Mouse (Mus musculus): Measurements from ENCODE around the gene Stim1. TPM values are rescaled to one million over a fixed set of nuclear protein-coding genes. Genes with fewer than 3 reads are reported as not detected.

The Stim1 gene
- polyA plus RNA-seq, 1 experiment from 2014 or later = 12.1 TPM

DNA sequence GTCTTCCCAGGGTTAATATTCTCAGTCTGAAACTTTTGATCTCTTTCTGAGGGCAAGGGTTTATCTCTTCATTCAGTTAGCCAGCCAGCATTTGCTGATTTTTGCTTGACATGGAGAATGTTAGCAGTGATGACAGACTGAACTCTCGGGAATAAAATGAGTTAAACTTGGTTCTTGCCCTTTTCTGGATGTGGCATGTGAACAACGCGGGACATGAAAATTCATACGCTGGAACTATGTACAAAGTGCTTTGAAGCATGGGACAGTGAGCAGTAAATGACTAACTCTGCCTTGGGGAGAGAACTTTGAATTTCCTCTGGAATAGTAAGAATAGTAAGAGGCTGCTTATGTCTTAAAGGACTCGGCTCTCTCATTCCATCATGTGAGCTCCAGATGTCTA is 81.6 kb downstream of the Stim1 start:
- no peaks in the 10 kb centered on the region for H3K4me1 ChIP-seq (ENCODE audit: control insufficient read depth, insufficient read depth, low read length)
- no peaks in the 10 kb centered on the region for H3K36me3 ChIP-seq (ENCODE audit: control insufficient read depth, insufficient read depth, low read length)
- no peak overlapping the region for H3K4me3 ChIP-seq (ENCODE audit: low read depth, low read length)
- no peak for ATAC-seq (ENCODE audit: low read depth)
- WGBS = 85% methylated on average over 5 of the region's 5 CpGs
- no peaks in the 10 kb centered on the region for H3K27me3 ChIP-seq (ENCODE audit: control insufficient read depth, insufficient read depth, low read length)
- no peak overlapping the region for H3K9ac ChIP-seq (replicated peaks; ENCODE audit: low read depth, low read length)
- H3K9me3 ChIP-seq (ENCODE audit: control insufficient read depth, low read length) = no peaks in the 10 kb centered on the region
- no peak overlapping the region for H3K4me2 ChIP-seq (ENCODE audit: low read depth, low read length)
- H3K27ac ChIP-seq (ENCODE audit: low read depth, low read length) = no peak overlapping the region

DNA sequence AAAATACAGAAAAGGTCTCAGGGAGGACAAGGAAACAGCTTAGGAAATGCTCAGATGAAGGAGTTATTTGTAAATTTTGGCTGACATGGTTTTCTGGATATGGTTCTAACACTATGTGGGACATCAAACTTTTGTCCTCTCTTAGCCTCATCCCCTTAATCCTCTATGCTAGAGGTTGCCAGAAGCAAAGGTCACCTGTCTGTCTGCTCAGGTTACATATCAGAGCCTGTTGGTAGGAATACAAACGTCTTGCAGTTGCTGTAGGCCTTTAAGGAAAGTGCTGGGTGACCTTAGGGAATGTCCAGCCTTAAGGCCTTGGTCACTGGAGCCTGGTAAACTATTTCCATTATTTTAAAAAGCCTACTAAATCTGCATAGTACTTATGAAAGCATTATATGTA is 85.8 kb downstream of the Stim1 start:
- ATAC-seq (ENCODE audit: low read depth) = no peak
- Histone ChIP-seq H3K4me1 (ENCODE audit: control insufficient read depth, insufficient read depth, low read length) (no peaks in the 10 kb centered on the region), H3K4me2 (ENCODE audit: low read depth, low read length) (no peak overlapping the region), H3K9me3 (ENCODE audit: control insufficient read depth, low read length) (no peaks in the 10 kb centered on the region), H3K36me3 (ENCODE audit: control insufficient read depth, insufficient read depth, low read length) (no peaks in the 10 kb centered on the region), H3K27me3 (ENCODE audit: control insufficient read depth, insufficient read depth, low read length) (no peaks in the 10 kb centered on the region), H3K27ac (ENCODE audit: low read depth, low read length) (no peak overlapping the region), H3K9ac (replicated peaks; ENCODE audit: low read depth, low read length) (no peak overlapping the region), H3K4me3 (ENCODE audit: low read depth, low read length) (no peak overlapping the region)
- WGBS = 68% methylated on average over 1 of the region's 1 CpGs

DNA sequence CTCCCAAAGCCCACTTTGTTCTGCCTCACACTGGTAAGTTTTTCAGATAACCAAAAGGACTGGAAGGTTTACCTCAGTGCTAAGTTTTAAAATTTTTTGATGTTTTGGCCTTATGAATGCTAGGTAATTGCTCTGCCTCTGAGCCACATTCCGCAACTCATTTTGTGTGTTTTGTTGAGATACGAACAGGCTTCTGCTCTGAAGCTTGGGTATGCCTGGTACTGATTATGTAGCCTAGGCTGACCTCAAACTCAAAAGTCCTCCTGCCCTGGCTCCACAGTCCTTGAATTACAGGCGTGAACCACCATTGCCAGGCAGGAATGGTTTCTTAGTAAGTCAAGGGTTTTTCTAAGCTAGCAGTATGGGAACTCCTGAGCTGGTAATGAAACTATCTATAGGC is 90.5 kb downstream of the Stim1 start:
- no peak for ATAC-seq (ENCODE audit: low read depth)
- Histone ChIP-seq H3K9me3 (ENCODE audit: control insufficient read depth, low read length) (no peaks in the 10 kb centered on the region), H3K4me1 (ENCODE audit: control insufficient read depth, insufficient read depth, low read length) (no peaks in the 10 kb centered on the region), H3K9ac (replicated peaks; ENCODE audit: low read depth, low read length) (no peak overlapping the region), H3K4me3 (ENCODE audit: low read depth, low read length) (no peak overlapping the region), H3K27me3 (ENCODE audit: control insufficient read depth, insufficient read depth, low read length) (no peaks in the 10 kb centered on the region), H3K4me2 (ENCODE audit: low read depth, low read length) (no peak overlapping the region), H3K36me3 (ENCODE audit: control insufficient read depth, insufficient read depth, low read length) (no peaks in the 10 kb centered on the region), H3K27ac (ENCODE audit: low read depth, low read length) (no peak overlapping the region)
- 94% methylated on average over 3 of the region's 3 CpGs for WGBS

DNA sequence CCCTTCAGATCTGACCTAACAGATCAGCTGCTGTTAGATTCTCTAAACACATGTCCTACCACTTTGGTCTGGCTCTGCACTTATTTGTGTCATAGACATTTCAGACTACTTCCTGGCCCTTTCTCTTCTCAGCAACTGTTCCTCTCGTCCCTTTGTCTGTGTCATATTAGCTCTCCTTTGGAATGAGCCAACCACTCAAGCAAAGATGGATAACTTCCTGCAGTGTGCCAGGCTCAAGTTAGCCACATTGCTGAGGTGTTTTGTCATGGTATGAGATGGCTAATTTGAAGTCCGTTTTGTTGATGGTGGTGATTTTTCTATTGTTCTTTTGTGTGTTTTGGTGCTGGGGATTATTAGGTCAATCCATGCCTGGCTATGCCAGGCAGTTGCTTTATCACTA is 93.7 kb downstream of the Stim1 start:
- Histone ChIP-seq H3K9ac (replicated peaks; ENCODE audit: low read depth, low read length) (no peak overlapping the region), H3K4me3 (ENCODE audit: low read depth, low read length) (no peak overlapping the region), H3K4me1 (ENCODE audit: control insufficient read depth, insufficient read depth, low read length) (no peaks in the 10 kb centered on the region), H3K36me3 (ENCODE audit: control insufficient read depth, insufficient read depth, low read length) (no peaks in the 10 kb centered on the region), H3K9me3 (ENCODE audit: control insufficient read depth, low read length) (no peaks in the 10 kb centered on the region), H3K27me3 (ENCODE audit: control insufficient read depth, insufficient read depth, low read length) (no peaks in the 10 kb centered on the region), H3K4me2 (ENCODE audit: low read depth, low read length) (no peak overlapping the region), H3K27ac (ENCODE audit: low read depth, low read length) (no peak overlapping the region)
- ATAC-seq (ENCODE audit: low read depth) = no peak
- 63% methylated on average over 2 of the region's 2 CpGs for WGBS

- H3K4me2 ChIP-seq (ENCODE audit: low read depth, low read length) = no peak overlapping the region
- H3K4me1 ChIP-seq (ENCODE audit: control insufficient read depth, insufficient read depth, low read length) = no peaks in the 10 kb centered on the region
- no peaks in the 10 kb centered on the region for H3K27me3 ChIP-seq (ENCODE audit: control insufficient read depth, insufficient read depth, low read length)
- WGBS = 92% methylated on average over 1 of the region's 1 CpGs
- no peak overlapping the region for H3K27ac ChIP-seq (ENCODE audit: low read depth, low read length)
- no peak overlapping the region for H3K9ac ChIP-seq (replicated peaks; ENCODE audit: low read depth, low read length)
- H3K4me3 ChIP-seq (ENCODE audit: low read depth, low read length) = no peak overlapping the region
- no peaks in the 10 kb centered on the region for H3K36me3 ChIP-seq (ENCODE audit: control insufficient read depth, insufficient read depth, low read length)
- ATAC-seq (ENCODE audit: low read depth) = no peak
- no peaks in the 10 kb centered on the region for H3K9me3 ChIP-seq (ENCODE audit: control insufficient read depth, low read length)
These were observed 96.2 kb downstream of the Stim1 start for GRCm38 (mm10) chr7:102363853-102364252.

DNA sequence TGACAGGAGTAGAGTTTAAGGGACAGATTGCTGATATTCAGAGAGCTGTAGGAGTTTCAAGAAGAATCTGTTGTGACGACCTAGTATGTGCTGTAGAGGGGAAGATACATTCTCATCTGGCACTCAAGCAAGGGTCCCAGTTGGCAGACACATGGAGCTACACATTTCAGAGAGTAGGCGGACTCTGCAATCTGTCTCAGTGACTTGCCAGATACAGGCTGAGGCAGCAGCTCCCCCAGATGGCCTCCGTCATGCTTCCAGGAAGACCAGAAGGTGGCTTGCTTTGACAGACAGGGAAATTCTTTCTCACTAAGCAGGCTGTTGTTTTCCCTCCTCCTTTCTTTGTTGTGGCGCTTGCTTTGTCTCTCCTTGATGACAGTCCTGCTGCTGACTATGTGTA is 102.1 kb downstream of the Stim1 start:
- H3K4me3 ChIP-seq (ENCODE audit: low read depth, low read length) = no peak overlapping the region
- no peaks in the 10 kb centered on the region for H3K9me3 ChIP-seq (ENCODE audit: control insufficient read depth, low read length)
- 42% methylated on average over 4 of the region's 4 CpGs for WGBS
- no peaks in the 10 kb centered on the region for H3K27me3 ChIP-seq (ENCODE audit: control insufficient read depth, insufficient read depth, low read length)
- no peak overlapping the region for H3K4me2 ChIP-seq (ENCODE audit: low read depth, low read length)
- no peaks in the 10 kb centered on the region for H3K36me3 ChIP-seq (ENCODE audit: control insufficient read depth, insufficient read depth, low read length)
- no peak overlapping the region for H3K27ac ChIP-seq (ENCODE audit: low read depth, low read length)
- peak; percentile 61; the same call in 1 of the 2 replicates for ATAC-seq (ENCODE audit: low read depth)
- H3K9ac ChIP-seq (replicated peaks; ENCODE audit: low read depth, low read length) = no peak overlapping the region
- no peaks in the 10 kb centered on the region for H3K4me1 ChIP-seq (ENCODE audit: control insufficient read depth, insufficient read depth, low read length)

DNA sequence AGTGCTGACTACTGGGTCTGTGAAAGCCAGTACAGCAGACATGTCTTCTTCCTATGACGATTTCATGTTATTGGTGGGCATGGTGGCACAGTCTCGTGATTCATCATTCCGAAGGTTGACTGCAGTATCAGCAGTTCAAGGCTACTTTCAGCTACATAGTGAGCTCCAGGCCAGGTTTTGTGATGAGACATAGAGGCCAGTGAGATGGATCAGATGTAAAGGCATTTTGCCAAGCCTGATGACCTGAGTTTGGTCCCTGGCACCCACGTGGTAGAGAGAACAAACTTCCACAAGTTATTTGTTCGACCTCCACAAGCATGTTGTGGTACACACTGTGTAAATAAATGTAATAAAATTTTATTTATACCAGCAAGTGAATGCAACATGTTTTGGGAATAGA is 102.9 kb downstream of the Stim1 start:
- no peak overlapping the region for H3K4me2 ChIP-seq (ENCODE audit: low read depth, low read length)
- no peak for ATAC-seq (ENCODE audit: low read depth)
- 90% methylated on average over 5 of the region's 5 CpGs for WGBS

DNA sequence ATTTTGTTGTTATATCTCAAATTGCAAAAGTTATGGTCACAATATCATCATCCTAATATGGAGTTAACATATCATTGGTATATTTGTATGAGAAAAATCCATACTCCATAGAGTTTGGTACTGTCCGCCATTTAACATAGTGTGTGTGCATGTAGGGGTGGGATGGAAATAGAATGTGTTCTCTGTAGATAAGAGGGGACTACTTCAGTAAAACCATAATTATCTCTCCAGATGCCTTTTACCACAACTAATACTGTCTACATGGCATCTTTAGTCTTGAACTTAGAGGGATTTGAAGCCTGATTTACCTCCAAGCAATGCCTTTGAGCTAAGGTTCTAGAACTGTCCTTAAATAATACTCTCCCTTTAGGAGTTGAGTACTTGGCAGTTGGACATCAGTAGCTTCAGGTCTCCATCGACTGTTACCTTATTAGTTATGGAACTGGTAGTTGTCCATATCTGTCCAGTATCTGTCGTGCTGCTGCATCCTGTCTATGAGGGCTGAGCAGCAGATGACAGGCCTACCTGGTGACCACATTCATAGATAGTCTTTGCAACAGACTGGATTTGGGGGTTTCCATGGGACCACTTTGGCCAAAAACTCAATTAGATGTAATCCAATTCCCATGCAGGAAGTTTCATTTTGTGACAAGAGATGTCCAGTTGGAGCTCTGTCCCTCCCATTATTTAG is 105.9 kb downstream of the Stim1 start:
- whole genome bisulfite sequencing = 96% methylated on average over 3 of the region's 3 CpGs
- H3K27me3 ChIP-seq (ENCODE audit: control insufficient read depth, insufficient read depth, low read length) = no peaks in the 10 kb centered on the region
- ATAC-seq (ENCODE audit: low read depth) = no peak

More for the DNA sequence above, 102.9 kb downstream of the Stim1 start:
- Histone ChIP-seq H3K9me3 (ENCODE audit: control insufficient read depth, low read length) (no peaks in the 10 kb centered on the region), H3K9ac (replicated peaks; ENCODE audit: low read depth, low read length) (no peak overlapping the region), H3K4me3 (ENCODE audit: low read depth, low read length) (no peak overlapping the region), H3K27me3 (ENCODE audit: control insufficient read depth, insufficient read depth, low read length) (no peaks in the 10 kb centered on the region), H3K36me3 (ENCODE audit: control insufficient read depth, insufficient read depth, low read length) (no peaks in the 10 kb centered on the region), H3K4me1 (ENCODE audit: control insufficient read depth, insufficient read depth, low read length) (no peaks in the 10 kb centered on the region), H3K27ac (ENCODE audit: low read depth, low read length) (no peak overlapping the region)

GRCm38 (mm10) chr7:102383221-102383620 is 115.6 kb downstream of the Stim1 start:
- 90% methylated on average over 7 of the region's 7 CpGs for WGBS
- no peak overlapping the region for H3K27ac ChIP-seq (ENCODE audit: low read depth, low read length)
- no peak overlapping the region for H3K9ac ChIP-seq (replicated peaks; ENCODE audit: low read depth, low read length)

More for the DNA sequence above, 105.9 kb downstream of the Stim1 start:
- H3K9ac ChIP-seq (replicated peaks; ENCODE audit: low read depth, low read length) = no peak overlapping the region
- H3K9me3 ChIP-seq (ENCODE audit: control insufficient read depth, low read length) = no peaks in the 10 kb centered on the region
- H3K4me2 ChIP-seq (ENCODE audit: low read depth, low read length) = no peak overlapping the region
- H3K4me1 ChIP-seq (ENCODE audit: control insufficient read depth, insufficient read depth, low read length) = no peaks in the 10 kb centered on the region
- H3K27ac ChIP-seq (ENCODE audit: low read depth, low read length) = no peak overlapping the region
- no peaks in the 10 kb centered on the region for H3K36me3 ChIP-seq (ENCODE audit: control insufficient read depth, insufficient read depth, low read length)
- H3K4me3 ChIP-seq (ENCODE audit: low read depth, low read length) = no peak overlapping the region

More at GRCm38 (mm10) chr7:102383221-102383620, 115.6 kb downstream of the Stim1 start:
- Histone ChIP-seq H3K9me3 (ENCODE audit: control insufficient read depth, low read length) (no peaks in the 10 kb centered on the region), H3K4me3 (ENCODE audit: low read depth, low read length) (no peak overlapping the region), H3K4me2 (ENCODE audit: low read depth, low read length) (no peak overlapping the region), H3K4me1 (ENCODE audit: control insufficient read depth, insufficient read depth, low read length) (no peaks in the 10 kb centered on the region), H3K36me3 (ENCODE audit: control insufficient read depth, insufficient read depth, low read length) (no peaks in the 10 kb centered on the region), H3K27me3 (ENCODE audit: control insufficient read depth, insufficient read depth, low read length) (no peaks in the 10 kb centered on the region)
- ATAC-seq (ENCODE audit: low read depth) = no peak
